Mouse (Mus musculus) hindbrain, embryonic 16.5 days (tissue): ENCODE measurements around the gene Parp11. TPM values are rescaled to one million over a fixed set of nuclear protein-coding genes. Genes with fewer than 3 reads are reported as not detected.
A peak's percentile ranks its signal among the peaks of the same experiment; 100 is the strongest.
"Not testable (repeated sequence)": the region's sequence is repeated elsewhere in the genome, so short reads cannot be mapped to it uniquely, and the experiment has no call there.

Source experiments
- ATAC-seq: fragments of 200-750 bp; cut with Nextera tagmentation; 2 replicates; pipeline ENCODE4 v1.8.0; 2017; ENCODE audit warnings: moderate TSS enrichment, moderate library complexity
- H3K27ac ChIP-seq: fragments of 300-500 bp; sonication (generic); 2 replicates; pipeline ENCODE4 v1.5.1; 2014; ENCODE audit warnings: low read depth, mild to moderate bottlenecking, control low read depth, low read length, moderate library complexity
- H3K27me3 ChIP-seq: fragments of 300-500 bp; sonication (generic); replicated peaks from 2 replicates; pipeline ENCODE4 v1.6.1; 2014; ENCODE audit warnings: low read length; ENCODE audit not compliant: control insufficient read depth, insufficient read depth
- H3K36me3 ChIP-seq: fragments of 300-500 bp; sonication (generic); 2 replicates; pipeline ENCODE4 v1.6.1; 2014; ENCODE audit warnings: mild to moderate bottlenecking, low read length, moderate library complexity, mixed read lengths; ENCODE audit not compliant: control insufficient read depth, insufficient read depth
- H3K4me1 ChIP-seq: fragments of 300-500 bp; sonication (generic); 2 replicates; pipeline ENCODE4 v1.6.1; 2014; ENCODE audit warnings: low read depth, low read length; ENCODE audit not compliant: control insufficient read depth, insufficient read depth
- H3K4me2 ChIP-seq: fragments of 300-500 bp; sonication (generic); 2 replicates; pipeline ENCODE4 v1.6.1; 2014; ENCODE audit warnings: mild to moderate bottlenecking, low read length, control low read depth, moderate library complexity
- H3K4me3 ChIP-seq: fragments of 300-500 bp; sonication (generic); 2 replicates; pipeline ENCODE4 v1.5.1; 2014; ENCODE audit warnings: mild to moderate bottlenecking, low read length, control low read depth, moderate library complexity
- H3K9ac ChIP-seq: fragments of 300-500 bp; sonication (generic); 2 replicates; pipeline ENCODE4 v1.6.1; 2014; ENCODE audit warnings: low read depth, mild to moderate bottlenecking, control low read depth, low read length, moderate library complexity
- H3K9me3 ChIP-seq: fragments of 300-500 bp; sonication (generic); 2 replicates; pipeline ENCODE4 v1.6.1; 2014; ENCODE audit warnings: mild to moderate bottlenecking, low read length, moderate library complexity; ENCODE audit not compliant: control insufficient read depth
- WGBS: fragments of 180-500 bp; shearing (Covaris S2); extraction: QIAGEN DNeasy Blood & Tissue Kit; methylation state at CpG from one replicate; pipeline ENCODE4 v1.1.7; 2014; 5-methylcytosine and 5-hydroxymethylcytosine counted together
- polyA plus RNA-seq: library from polyadenylated mRNA; unstranded; fragments of >200 nt; fragmentation: Nextera tagmentation; extraction: Ambion mirVana; gene quantifications from 2 replicates; pipeline ENCODE4 v1.2.1, GENCODE M21; 2015

Gene Parp11
- polyA plus RNA-seq, 1 experiment from 2014 or later: 69.2 TPM

GRCm38 (mm10) chr6:127496841-127497656 lies 50.4 kb downstream of the Parp11 start:
- H3K4me2 ChIP-seq: no peak overlapping the region
- H3K27me3 ChIP-seq: no peaks in the 10 kb centered on the region
- H3K9ac ChIP-seq: no peak overlapping the region
- 57% methylated on average over 18 of the region's 18 CpGs for WGBS
- H3K36me3 ChIP-seq: peaks cover 1% of the 10 kb centered on the region; the same call in 1 of the 2 replicates
- peaks cover 6% of the 10 kb centered on the region for H3K4me1 ChIP-seq
- ATAC-seq: peak; percentile 46; the same call in 1 of the 2 replicates
- H3K4me3 ChIP-seq: no peak overlapping the region
- peak overlapping the region; percentile 34; the same call in 1 of the 2 replicates for H3K27ac ChIP-seq
- H3K9me3 ChIP-seq: no peaks in the 10 kb centered on the region

- Histone ChIP-seq H3K4me2 (no peak overlapping the region), H3K4me1 (peaks cover 6% of the 10 kb centered on the region), H3K27ac (no peak overlapping the region), H3K9me3 (no peaks in the 10 kb centered on the region), H3K4me3 (no peak overlapping the region), H3K36me3 (no peaks in the 10 kb centered on the region), H3K9ac (no peak overlapping the region), H3K27me3 (no peaks in the 10 kb centered on the region)
- WGBS: 69% methylated on average over 9 of the region's 9 CpGs
- no peak for ATAC-seq
These were observed 53.5 kb downstream of the Parp11 start for GRCm38 (mm10) chr6:127500119-127500518.

GRCm38 (mm10) chr6:127500806-127501205 lies 54.2 kb downstream of the Parp11 start:
- Histone ChIP-seq H3K4me1 (peaks cover 6% of the 10 kb centered on the region), H3K4me2 (no peak overlapping the region), H3K4me3 (no peak overlapping the region), H3K9ac (no peak overlapping the region), H3K27ac (no peak overlapping the region), H3K9me3 (no peaks in the 10 kb centered on the region), H3K27me3 (no peaks in the 10 kb centered on the region), H3K36me3 (no peaks in the 10 kb centered on the region)
- ATAC-seq: no peak
- WGBS: 83% methylated on average over 3 of the region's 3 CpGs

- Histone ChIP-seq H3K4me2 (no peak overlapping the region), H3K27me3 (no peaks in the 10 kb centered on the region), H3K36me3 (no peaks in the 10 kb centered on the region), H3K4me1 (peaks cover under 1% of the 10 kb centered on the region; the same call in 1 of the 2 replicates), H3K9ac (no peak overlapping the region), H3K4me3 (no peak overlapping the region), H3K9me3 (no peaks in the 10 kb centered on the region), H3K27ac (no peak overlapping the region)
- peak; percentile 63; the same call in 1 of the 2 replicates for ATAC-seq
- 55% methylated on average over 3 of the region's 3 CpGs for WGBS
These were observed 55.9 kb downstream of the Parp11 start for GRCm38 (mm10) chr6:127502530-127502929.

DNA sequence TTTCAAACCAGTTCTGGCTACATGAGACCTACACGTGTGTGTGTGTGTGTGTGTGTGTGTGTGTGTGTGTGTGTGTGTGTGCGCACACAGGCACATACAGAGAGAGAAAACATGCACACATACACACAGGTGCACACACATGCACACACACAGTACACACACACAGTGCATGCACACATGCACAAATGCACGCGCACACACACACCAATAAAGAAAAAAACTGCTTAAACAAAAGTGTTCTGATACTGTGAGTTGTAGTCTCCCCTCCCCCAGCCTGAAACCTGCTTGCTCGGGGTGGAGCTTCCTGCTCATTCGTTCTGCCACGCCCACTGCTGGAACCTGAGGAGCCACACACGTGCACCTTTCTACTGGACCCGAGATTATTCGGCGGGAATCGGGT lies 67.1 kb downstream of the Parp11 start:
- not testable (repeated sequence) for H3K27me3 ChIP-seq, H3K27ac ChIP-seq, H3K4me3 ChIP-seq, ATAC-seq, H3K9me3 ChIP-seq, H3K36me3 ChIP-seq, H3K9ac ChIP-seq, H3K4me1 ChIP-seq, H3K4me2 ChIP-seq
- WGBS: 95% methylated on average over 6 of the region's 12 CpGs

DNA sequence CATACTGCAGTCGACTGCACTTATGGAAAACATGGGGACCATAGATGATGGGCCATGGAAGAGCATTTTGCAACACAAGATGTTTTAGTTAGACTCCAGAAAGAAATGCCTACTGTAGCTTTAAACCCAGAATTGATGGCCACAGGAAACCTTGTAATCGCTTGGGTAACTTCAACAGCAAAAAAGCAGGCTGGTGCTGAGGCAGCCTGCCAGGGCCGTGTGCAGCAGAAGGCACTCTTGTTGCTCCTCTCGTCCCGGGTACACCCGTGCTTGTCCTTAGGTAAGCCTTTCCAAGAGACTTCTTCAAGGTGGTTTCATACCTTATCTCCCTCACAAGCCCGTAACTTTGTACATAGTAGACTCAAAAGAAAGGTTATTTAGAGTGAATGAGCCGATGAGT lies 74.5 kb downstream of the Parp11 start:
- no peaks in the 10 kb centered on the region for H3K27me3 ChIP-seq
- no peak for ATAC-seq
- no peaks in the 10 kb centered on the region for H3K9me3 ChIP-seq
- no peaks in the 10 kb centered on the region for H3K4me1 ChIP-seq
- H3K27ac ChIP-seq: no peak overlapping the region
- no peak overlapping the region for H3K4me2 ChIP-seq
- H3K4me3 ChIP-seq: no peak overlapping the region
- 70% methylated on average over 8 of the region's 8 CpGs for WGBS
- H3K9ac ChIP-seq: no peak overlapping the region
- no peaks in the 10 kb centered on the region for H3K36me3 ChIP-seq

DNA sequence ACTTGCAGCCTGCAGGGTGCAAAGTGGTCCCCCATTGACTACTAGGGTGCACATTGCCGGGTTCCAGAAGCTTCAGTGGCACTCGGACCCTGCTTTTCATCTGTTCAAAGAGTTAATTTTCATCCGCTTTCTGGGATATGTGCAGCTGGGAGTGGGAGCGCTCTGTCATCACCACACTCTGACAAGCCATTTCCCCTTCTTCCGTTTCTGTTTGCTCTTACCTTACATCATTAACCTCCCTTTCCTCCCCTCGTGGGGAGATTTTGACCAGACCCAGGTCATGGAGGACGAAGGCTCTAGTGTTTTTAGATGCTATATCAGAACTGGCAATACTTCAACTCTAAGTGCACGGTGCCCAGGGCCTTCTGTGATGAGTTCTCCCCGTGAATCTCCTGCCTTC lies 75.7 kb downstream of the Parp11 start:
- H3K4me3 ChIP-seq: no peak overlapping the region
- no peaks in the 10 kb centered on the region for H3K9me3 ChIP-seq
- no peaks in the 10 kb centered on the region for H3K4me1 ChIP-seq
- H3K36me3 ChIP-seq: no peaks in the 10 kb centered on the region
- H3K27ac ChIP-seq: no peak overlapping the region
- WGBS: 81% methylated on average over 9 of the region's 9 CpGs
- ATAC-seq: no peak
- H3K4me2 ChIP-seq: no peak overlapping the region
- no peak overlapping the region for H3K9ac ChIP-seq
- no peaks in the 10 kb centered on the region for H3K27me3 ChIP-seq

- no peaks in the 10 kb centered on the region for H3K36me3 ChIP-seq
- no peak overlapping the region for H3K27ac ChIP-seq
- no peak overlapping the region for H3K9ac ChIP-seq
- H3K27me3 ChIP-seq: no peaks in the 10 kb centered on the region
- no peak overlapping the region for H3K4me3 ChIP-seq
- H3K9me3 ChIP-seq: no peaks in the 10 kb centered on the region
- 34% methylated on average over 8 of the region's 8 CpGs for WGBS
- H3K4me2 ChIP-seq: no peak overlapping the region
- ATAC-seq: 0 out of 2 replicates have a peak, but pooled peaks have one; percentile 54
- H3K4me1 ChIP-seq: peaks cover 2% of the 10 kb centered on the region; the same call in 1 of the 2 replicates
These were observed 77.8 kb downstream of the Parp11 start for GRCm38 (mm10) chr6:127524442-127524841.

GRCm38 (mm10) chr6:127528625-127529024 lies 82.0 kb downstream of the Parp11 start:
- 83% methylated on average over 7 of the region's 7 CpGs for WGBS
- no peak overlapping the region for H3K4me3 ChIP-seq
- no peaks in the 10 kb centered on the region for H3K27me3 ChIP-seq
- no peak overlapping the region for H3K4me2 ChIP-seq
- H3K27ac ChIP-seq: no peak overlapping the region
- ATAC-seq: no peak
- H3K9me3 ChIP-seq: no peaks in the 10 kb centered on the region
- peaks cover 3% of the 10 kb centered on the region; the same call in 1 of the 2 replicates for H3K4me1 ChIP-seq
- H3K9ac ChIP-seq: no peak overlapping the region
- H3K36me3 ChIP-seq: no peaks in the 10 kb centered on the region
